Mouse (Mus musculus) heart, embryonic 13.5 days (tissue): ENCODE measurements around the gene B430218F22Rik. TPM values are rescaled to one million over a fixed set of nuclear protein-coding genes. Genes with fewer than 3 reads are reported as not detected.
A peak's percentile ranks its signal among the peaks of the same experiment; 100 is the strongest.
"Not testable (repeated sequence)": the region's sequence is repeated elsewhere in the genome, so short reads cannot be mapped to it uniquely, and the experiment has no call there.

ENCODE experiments used
- ATAC-seq: fragments of 200-750 bp; cut with Nextera tagmentation; 2 replicates; pipeline ENCODE4 v1.8.0; 2017; ENCODE audit warnings: moderate TSS enrichment; ENCODE audit not compliant: insufficient number of reproducible peaks, low FRiP score, low TSS enrichment; ENCODE audit errors: extremely low read depth
- H3K27ac ChIP-seq: fragments of 300-500 bp; sonication (generic); replicated peaks from 2 replicates; pipeline ENCODE4 v1.5.1; 2015; ENCODE audit warnings: moderate library complexity, mild to moderate bottlenecking, inconsistent platforms
- H3K27me3 ChIP-seq: fragments of 300-500 bp; sonication (generic); replicated peaks from 2 replicates; pipeline ENCODE4 v1.6.1; 2015; ENCODE audit warnings: mild to moderate bottlenecking, inconsistent platforms
- H3K36me3 ChIP-seq: fragments of 300-500 bp; sonication (generic); 2 replicates; pipeline ENCODE4 v1.6.1; 2015; ENCODE audit warnings: mild to moderate bottlenecking, inconsistent platforms
- H3K4me1 ChIP-seq: fragments of 300-500 bp; sonication (generic); 2 replicates; pipeline ENCODE4 v1.6.1; 2015; ENCODE audit warnings: inconsistent platforms
- H3K4me2 ChIP-seq: fragments of 300-500 bp; sonication (generic); 2 replicates; pipeline ENCODE4 v1.6.1; 2015; ENCODE audit warnings: inconsistent platforms, mild to moderate bottlenecking, moderate library complexity
- H3K4me3 ChIP-seq: fragments of 300-500 bp; sonication (generic); 2 replicates; pipeline ENCODE4 v1.5.1; 2015; ENCODE audit warnings: moderate library complexity, mild to moderate bottlenecking, inconsistent platforms
- H3K9ac ChIP-seq: fragments of 300-500 bp; sonication (generic); 2 replicates; pipeline ENCODE4 v1.6.1; 2015; ENCODE audit warnings: inconsistent platforms, mild to moderate bottlenecking, moderate library complexity
- H3K9me3 ChIP-seq: fragments of 300-500 bp; sonication (generic); 2 replicates; pipeline ENCODE4 v1.6.1; 2016; ENCODE audit warnings: inconsistent platforms
- WGBS: fragments of 180-500 bp; shearing (Covaris S2); methylation state at CpG from one replicate; pipeline ENCODE4 v1.1.7; 2015; ENCODE audit warnings: mixed read lengths; 5-methylcytosine and 5-hydroxymethylcytosine counted together
- polyA plus RNA-seq: library from polyadenylated mRNA; unstranded; fragments of >200 nt; fragmentation: Nextera tagmentation; extraction: Ambion mirVana; gene quantifications from 2 replicates; pipeline ENCODE4 v1.2.1, GENCODE M21; 2015

B430218F22Rik gene
- 0.52 and 0.55 TPM in 2 replicates for polyA plus RNA-seq

GRCm38 (mm10) chr13:118386511-118387447 is at the start of gene B430218F22Rik, which contains the start of gene Mrps30:
TSS of gene B430218F22Rik (plus strand) at chr13:118386630.
TSS of gene Mrps30 (minus strand) at chr13:118387252.
- ATAC-seq: peak; percentile 83
- Histone ChIP-seq H3K9me3 (no peaks in the 10 kb centered on the region), H3K9ac (peak within 1 kb of the TSS; percentile 94), H3K4me1 (peaks cover 14% of the 10 kb centered on the region), H3K4me3 (peak within 1 kb of the TSS; percentile 96), H3K36me3 (peaks cover 34% of the 10 kb centered on the region), H3K27ac (peak within 1 kb of the TSS; percentile 74), H3K4me2 (peak within 1 kb of the TSS; percentile 75), H3K27me3 (no peaks in the 10 kb centered on the region)
- under 1% methylated on average over 93 of the region's 93 CpGs for WGBS

GRCm38 (mm10) chr13:118350257-118350656 is 36.2 kb upstream of the B430218F22Rik start:
- no peak for ATAC-seq
- H3K27ac ChIP-seq: no peak overlapping the region
- H3K4me3 ChIP-seq: no peak overlapping the region
- no peaks in the 10 kb centered on the region for H3K36me3 ChIP-seq
- H3K27me3 ChIP-seq: no peaks in the 10 kb centered on the region
- WGBS: 18% methylated on average over 10 of the region's 10 CpGs
- peak overlapping the region; percentile 45 for H3K4me2 ChIP-seq
- no peaks in the 10 kb centered on the region for H3K4me1 ChIP-seq
- no peak overlapping the region for H3K9ac ChIP-seq
- H3K9me3 ChIP-seq: no peaks in the 10 kb centered on the region

GRCm38 (mm10) chr13:118350870-118351269 is 35.6 kb upstream of the B430218F22Rik start:
- Histone ChIP-seq H3K4me1 (no peaks in the 10 kb centered on the region), H3K36me3 (no peaks in the 10 kb centered on the region), H3K9ac (no peak overlapping the region), H3K27ac (no peak overlapping the region), H3K4me3 (no peak overlapping the region), H3K9me3 (no peaks in the 10 kb centered on the region), H3K27me3 (no peaks in the 10 kb centered on the region), H3K4me2 (no peak overlapping the region)
- WGBS: 84% methylated on average over 10 of the region's 10 CpGs
- no peak for ATAC-seq

GRCm38 (mm10) chr13:118363342-118363741 is 23.1 kb upstream of the B430218F22Rik start:
- Histone ChIP-seq H3K9ac (no peak overlapping the region), H3K9me3 (no peaks in the 10 kb centered on the region)
- 82% methylated on average over 6 of the region's 6 CpGs for WGBS

GRCm38 (mm10) chr13:118365774-118366173 is 20.7 kb upstream of the B430218F22Rik start:
- Histone ChIP-seq H3K27ac (no peak overlapping the region), H3K27me3 (no peaks in the 10 kb centered on the region), H3K4me3 (no peak overlapping the region), H3K9me3 (no peaks in the 10 kb centered on the region), H3K4me2 (no peak overlapping the region), H3K4me1 (no peaks in the 10 kb centered on the region), H3K9ac (no peak overlapping the region), H3K36me3 (no peaks in the 10 kb centered on the region)
- 62% methylated on average over 1 of the region's 1 CpGs for WGBS
- ATAC-seq: no peak

More at GRCm38 (mm10) chr13:118363342-118363741, 23.1 kb upstream of the B430218F22Rik start:
- H3K27ac ChIP-seq: no peak overlapping the region
- no peaks in the 10 kb centered on the region for H3K27me3 ChIP-seq
- ATAC-seq: no peak
- no peaks in the 10 kb centered on the region for H3K36me3 ChIP-seq
- H3K4me3 ChIP-seq: no peak overlapping the region
- H3K4me1 ChIP-seq: no peaks in the 10 kb centered on the region
- H3K4me2 ChIP-seq: no peak overlapping the region

- Histone ChIP-seq H3K4me3 (no peak overlapping the region), H3K4me1 (no peaks in the 10 kb centered on the region), H3K27ac (no peak overlapping the region), H3K27me3 (no peaks in the 10 kb centered on the region), H3K36me3 (peaks cover 14% of the 10 kb centered on the region), H3K9me3 (no peaks in the 10 kb centered on the region), H3K4me2 (no peak overlapping the region), H3K9ac (no peak overlapping the region)
- WGBS: 48% methylated on average over 4 of the region's 4 CpGs
- no peak for ATAC-seq
Observed at GRCm38 (mm10) chr13:118372871-118373270, 13.6 kb upstream of the B430218F22Rik start.

- 84% methylated on average over 1 of the region's 1 CpGs for WGBS
- no peak overlapping the region for H3K4me3 ChIP-seq
- H3K27me3 ChIP-seq: no peaks in the 10 kb centered on the region
- peaks cover 68% of the 10 kb centered on the region for H3K36me3 ChIP-seq
- no peak for ATAC-seq
- H3K4me2 ChIP-seq: no peak overlapping the region
- no peaks in the 10 kb centered on the region for H3K9me3 ChIP-seq
- H3K27ac ChIP-seq: no peak overlapping the region
- no peaks in the 10 kb centered on the region for H3K4me1 ChIP-seq
- no peak overlapping the region for H3K9ac ChIP-seq
Observed at GRCm38 (mm10) chr13:118379155-118379554, 7.3 kb upstream of the B430218F22Rik start.

GRCm38 (mm10) chr13:118380381-118380780 is 6.0 kb upstream of the B430218F22Rik start:
- H3K27ac ChIP-seq: no peak overlapping the region
- ATAC-seq: no peak
- H3K36me3 ChIP-seq: peaks cover 78% of the 10 kb centered on the region
- no peak overlapping the region for H3K9ac ChIP-seq
- WGBS: 66% methylated on average over 10 of the region's 10 CpGs
- H3K4me2 ChIP-seq: no peak overlapping the region
- no peak overlapping the region for H3K4me3 ChIP-seq
- no peaks in the 10 kb centered on the region for H3K9me3 ChIP-seq
- peaks cover 3% of the 10 kb centered on the region for H3K4me1 ChIP-seq
- H3K27me3 ChIP-seq: no peaks in the 10 kb centered on the region

- H3K9me3 ChIP-seq: not testable (repeated sequence)
- WGBS: 9% methylated on average over 10 of the region's 10 CpGs
Observed at GRCm38 (mm10) chr13:118387448-118387801, 995 bp downstream of the B430218F22Rik start.

GRCm38 (mm10) chr13:118395803-118396202 is 9.4 kb downstream of the B430218F22Rik start:
- H3K9me3 ChIP-seq: no peaks in the 10 kb centered on the region
- H3K4me3 ChIP-seq: no peak overlapping the region
- H3K27me3 ChIP-seq: no peaks in the 10 kb centered on the region
- H3K4me2 ChIP-seq: no peak overlapping the region
- H3K36me3 ChIP-seq: no peaks in the 10 kb centered on the region
- WGBS: 80% methylated on average over 3 of the region's 3 CpGs
- H3K9ac ChIP-seq: no peak overlapping the region
- no peak for ATAC-seq
- no peak overlapping the region for H3K27ac ChIP-seq
- H3K4me1 ChIP-seq: no peaks in the 10 kb centered on the region

More at GRCm38 (mm10) chr13:118387448-118387801, 995 bp downstream of the B430218F22Rik start:
- Histone ChIP-seq H3K4me2 (peak overlapping the region; percentile 75), H3K4me3 (peak overlapping the region; percentile 96), H3K27ac (0 out of 2 replicates have a peak overlapping the region, but pooled peaks have one; percentile 39), H3K4me1 (peaks cover 14% of the 10 kb centered on the region), H3K36me3 (peaks cover 27% of the 10 kb centered on the region), H3K9ac (peak overlapping the region; percentile 59; the same call in 1 of the 2 replicates)
- not testable (repeated sequence) for H3K27me3 ChIP-seq, ATAC-seq

GRCm38 (mm10) chr13:118400340-118400739 is 13.9 kb downstream of the B430218F22Rik start:
- no peak overlapping the region for H3K4me3 ChIP-seq
- H3K27ac ChIP-seq: no peak overlapping the region
- ATAC-seq: no peak
- H3K4me1 ChIP-seq: no peaks in the 10 kb centered on the region
- no peak overlapping the region for H3K4me2 ChIP-seq
- no peak overlapping the region for H3K9ac ChIP-seq
- H3K36me3 ChIP-seq: no peaks in the 10 kb centered on the region
- no peaks in the 10 kb centered on the region for H3K27me3 ChIP-seq
- no peaks in the 10 kb centered on the region for H3K9me3 ChIP-seq
- WGBS: 68% methylated on average over 6 of the region's 6 CpGs
